Mouse (Mus musculus): Measurements from ENCODE around the gene Hspa4. TPM values are rescaled to one million over a fixed set of nuclear protein-coding genes. Genes with fewer than 3 reads are reported as not detected.

Hspa4 gene
- polyA plus RNA-seq, 1 experiment from 2014 or later, result 96.0 TPM

- H3K9me3 ChIP-seq, result no peaks in the 10 kb centered on the region
These were observed 57.1 kb downstream of the Hspa4 start for GRCm38 (mm10) chr11:53243199-53243598.

GRCm38 (mm10) chr11:53233590-53233989, 66.7 kb downstream of the Hspa4 start:
- WGBS, result 60% methylated on average over 9 of the region's 9 CpGs
- Histone ChIP-seq H3K9me3 (no peaks in the 10 kb centered on the region), H3K4me3 (replicated peaks) (no peak overlapping the region), H3K4me1 (no peaks in the 10 kb centered on the region), H3K27ac (no peak overlapping the region), H3K27me3 (replicated peaks) (no peaks in the 10 kb centered on the region), H3K36me3 (no peaks in the 10 kb centered on the region), H3K9ac (no peak overlapping the region), H3K4me2 (no peak overlapping the region)
- ATAC-seq (ENCODE audit: insufficient read depth, low FRiP score, low read depth), result no peak

More at GRCm38 (mm10) chr11:53243199-53243598, 57.1 kb downstream of the Hspa4 start:
- Histone ChIP-seq H3K36me3 (no peaks in the 10 kb centered on the region), H3K4me1 (no peaks in the 10 kb centered on the region), H3K27ac (no peak overlapping the region), H3K4me2 (no peak overlapping the region), H3K9ac (no peak overlapping the region), H3K27me3 (replicated peaks) (no peaks in the 10 kb centered on the region), H3K4me3 (replicated peaks) (no peak overlapping the region)
- WGBS, result 45% methylated on average over 11 of the region's 11 CpGs
- no peak for ATAC-seq (ENCODE audit: insufficient read depth, low FRiP score, low read depth)

GRCm38 (mm10) chr11:53231836-53232235, 68.4 kb downstream of the Hspa4 start:
- Histone ChIP-seq H3K4me3 (replicated peaks) (no peak overlapping the region), H3K27ac (no peak overlapping the region), H3K36me3 (no peaks in the 10 kb centered on the region), H3K27me3 (replicated peaks) (no peaks in the 10 kb centered on the region), H3K4me1 (no peaks in the 10 kb centered on the region), H3K9me3 (no peaks in the 10 kb centered on the region), H3K9ac (no peak overlapping the region), H3K4me2 (no peak overlapping the region)
- 78% methylated on average over 5 of the region's 5 CpGs for WGBS
- ATAC-seq (ENCODE audit: insufficient read depth, low FRiP score, low read depth), result no peak

GRCm38 (mm10) chr11:53229011-53229410, 71.2 kb downstream of the Hspa4 start:
- ATAC-seq (ENCODE audit: insufficient read depth, low FRiP score, low read depth), result no peak
- H3K27ac ChIP-seq, result no peak overlapping the region
- H3K9me3 ChIP-seq, result no peaks in the 10 kb centered on the region
- no peaks in the 10 kb centered on the region for H3K36me3 ChIP-seq
- H3K4me3 ChIP-seq (replicated peaks), result no peak overlapping the region
- 77% methylated on average over 3 of the region's 3 CpGs for WGBS
- H3K4me1 ChIP-seq, result no peaks in the 10 kb centered on the region
- H3K4me2 ChIP-seq, result no peak overlapping the region
- H3K27me3 ChIP-seq (replicated peaks), result no peaks in the 10 kb centered on the region
- H3K9ac ChIP-seq, result no peak overlapping the region

GRCm38 (mm10) chr11:53210876-53211275, 89.4 kb downstream of the Hspa4 start:
- no peak overlapping the region for H3K9ac ChIP-seq
- H3K9me3 ChIP-seq, result no peaks in the 10 kb centered on the region
- no peak overlapping the region for H3K4me3 ChIP-seq (replicated peaks)
- no peak overlapping the region for H3K27ac ChIP-seq
- no peak overlapping the region for H3K4me2 ChIP-seq
- ATAC-seq (ENCODE audit: insufficient read depth, low FRiP score, low read depth), result no peak
- H3K36me3 ChIP-seq, result no peaks in the 10 kb centered on the region
- no peaks in the 10 kb centered on the region for H3K4me1 ChIP-seq
- WGBS, result 80% methylated on average over 9 of the region's 9 CpGs
- no peaks in the 10 kb centered on the region for H3K27me3 ChIP-seq (replicated peaks)

Other genes starting within 250 kb of the Hspa4 start
- gene Zcchc10, start 24.2 kb upstream of the Hspa4 start, polyA plus RNA-seq (2015; fragmentation: Nextera tagmentation; extraction: Ambion mirVana), result 17.4 and 18.1 TPM in 2 replicates
- gene Aff4, start 50.4 kb upstream of the Hspa4 start, polyA plus RNA-seq (2015; fragmentation: Nextera tagmentation; extraction: Ambion mirVana), result 44.9 and 54.6 TPM in 2 replicates
- gene Leap2, start 122.7 kb upstream of the Hspa4 start, polyA plus RNA-seq (2015; fragmentation: Nextera tagmentation; extraction: Ambion mirVana), result 1.5 and 4.1 TPM in 2 replicates
- 612 and 619 TPM in 2 replicates for gene Uqcrq, start 130.4 kb upstream of the Hspa4 start, polyA plus RNA-seq (2015; fragmentation: Nextera tagmentation; extraction: Ambion mirVana)
- gene Gdf9, start 130.6 kb upstream of the Hspa4 start, polyA plus RNA-seq (2015; fragmentation: Nextera tagmentation; extraction: Ambion mirVana), result 1.2 and 1.3 TPM in 2 replicates
- 0.14 and 0.19 TPM in 2 replicates for gene Gm10447, start 156.7 kb upstream of the Hspa4 start, polyA plus RNA-seq (2015; fragmentation: Nextera tagmentation; extraction: Ambion mirVana)
- gene Shroom1, start 156.7 kb upstream of the Hspa4 start, polyA plus RNA-seq (2015; fragmentation: Nextera tagmentation; extraction: Ambion mirVana), result 1.3 and 1.6 TPM in 2 replicates
- not detected in 2 replicates for gene Gm9837, start 170.0 kb upstream of the Hspa4 start, polyA plus RNA-seq (2015; fragmentation: Nextera tagmentation; extraction: Ambion mirVana)
- gene Gm9945, start 179.7 kb upstream of the Hspa4 start, polyA plus RNA-seq (2015; fragmentation: Nextera tagmentation; extraction: Ambion mirVana), result not detected in 2 replicates
- 0.85 and 2.0 TPM in 2 replicates for gene Sowaha, start 179.8 kb upstream of the Hspa4 start, polyA plus RNA-seq (2015; fragmentation: Nextera tagmentation; extraction: Ambion mirVana)
- 25.3 and 25.4 TPM in 2 replicates for gene Sept8, start 218.8 kb upstream of the Hspa4 start, polyA plus RNA-seq (2015; fragmentation: Nextera tagmentation; extraction: Ambion mirVana)